Mouse (Mus musculus) lung, embryonic 15.5 days (tissue): ENCODE measurements around the gene 4930451I11Rik. TPM values are rescaled to one million over a fixed set of nuclear protein-coding genes. Genes with fewer than 3 reads are reported as not detected.

Experiments
- ATAC-seq: fragments of 200-750 bp; cut with Nextera tagmentation; 2 replicates; pipeline ENCODE4 v1.8.0; 2017; ENCODE audit warnings: moderate number of reproducible peaks, borderline replicate concordance; ENCODE audit not compliant: low FRiP score, low TSS enrichment; ENCODE audit errors: extremely low read depth
- H3K27ac ChIP-seq: fragments of 300-500 bp; sonication (generic); 2 replicates; pipeline ENCODE4 v1.5.1; 2015; ENCODE audit warnings: moderate library complexity, mild to moderate bottlenecking, inconsistent platforms
- H3K27me3 ChIP-seq: fragments of 300-500 bp; sonication (generic); 2 replicates; pipeline ENCODE4 v1.6.1; 2015; ENCODE audit warnings: inconsistent platforms
- H3K36me3 ChIP-seq: fragments of 300-500 bp; sonication (generic); 2 replicates; pipeline ENCODE4 v1.6.1; 2015; ENCODE audit warnings: inconsistent platforms
- H3K4me1 ChIP-seq: fragments of 300-500 bp; sonication (generic); 2 replicates; pipeline ENCODE4 v1.6.1; 2015; ENCODE audit warnings: inconsistent platforms
- H3K4me2 ChIP-seq: fragments of 300-500 bp; sonication (generic); 2 replicates; pipeline ENCODE4 v1.6.1; 2015; ENCODE audit warnings: inconsistent platforms, mild to moderate bottlenecking, moderate library complexity
- H3K4me3 ChIP-seq: fragments of 300-500 bp; sonication (generic); 2 replicates; pipeline ENCODE4 v1.5.1; 2015; ENCODE audit warnings: mild to moderate bottlenecking, inconsistent platforms
- H3K9ac ChIP-seq: fragments of 300-500 bp; sonication (generic); 2 replicates; pipeline ENCODE4 v1.6.1; 2015; ENCODE audit warnings: inconsistent platforms
- H3K9me3 ChIP-seq: fragments of 300-500 bp; sonication (generic); 2 replicates; pipeline ENCODE4 v1.6.1; 2016; ENCODE audit warnings: inconsistent platforms
- WGBS: fragments of 180-500 bp; shearing (Covaris S2); methylation state at CpG from one replicate; pipeline ENCODE4 v1.1.7; 2015; 5-methylcytosine and 5-hydroxymethylcytosine counted together
- polyA plus RNA-seq: library from polyadenylated mRNA; unstranded; fragments of >200 nt; fragmentation: Nextera tagmentation; extraction: Ambion mirVana; gene quantifications from 2 replicates; pipeline ENCODE4 v1.2.1, GENCODE M21; 2015

4930451I11Rik gene
- polyA plus RNA-seq, 1 experiment from 2014 or later: not detected

DNA sequence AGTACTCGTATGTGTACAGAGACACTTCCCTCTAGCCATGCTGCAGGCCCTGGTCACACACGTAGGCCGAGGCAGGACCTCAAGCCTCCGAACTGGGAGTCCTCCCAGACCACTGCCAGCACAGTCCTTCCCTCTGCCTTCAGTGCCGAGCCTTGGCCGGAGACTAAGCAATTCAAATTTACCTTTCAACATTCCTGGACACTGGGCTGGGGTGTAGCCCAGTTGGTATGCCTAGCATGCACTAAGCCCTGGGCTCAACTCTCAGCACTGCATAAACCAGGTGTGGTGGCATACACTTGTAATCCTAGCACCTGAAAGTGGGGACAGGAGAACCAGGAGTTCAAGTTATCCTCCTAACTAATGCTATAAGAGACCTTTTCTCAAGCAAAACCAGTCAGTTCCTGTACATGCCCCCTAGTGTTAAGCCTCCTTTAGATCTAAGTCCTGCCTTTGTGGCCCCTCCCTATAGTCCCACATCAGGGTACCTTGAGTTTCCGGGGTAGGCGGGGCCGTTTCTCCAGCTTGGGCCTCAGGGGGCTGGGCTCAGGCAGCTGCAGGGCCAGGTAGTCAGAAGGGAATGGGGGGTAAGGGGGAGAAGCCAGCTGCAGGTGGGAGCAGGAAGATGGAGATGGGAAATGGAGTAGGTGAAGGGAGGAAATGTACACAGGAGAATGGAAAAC is 25.4 kb upstream of the 4930451I11Rik start:
- Histone ChIP-seq H3K9ac (no peak overlapping the region), H3K27me3 (no peaks in the 10 kb centered on the region), H3K4me3 (no peak overlapping the region), H3K4me2 (no peak overlapping the region), H3K4me1 (peaks cover 6% of the 10 kb centered on the region), H3K27ac (peak overlapping the region; percentile 20), H3K9me3 (no peaks in the 10 kb centered on the region), H3K36me3 (peaks cover 44% of the 10 kb centered on the region)
- peak; percentile 19; the same call in 1 of the 2 replicates for ATAC-seq
- WGBS: 58% methylated on average over 9 of the region's 9 CpGs

DNA sequence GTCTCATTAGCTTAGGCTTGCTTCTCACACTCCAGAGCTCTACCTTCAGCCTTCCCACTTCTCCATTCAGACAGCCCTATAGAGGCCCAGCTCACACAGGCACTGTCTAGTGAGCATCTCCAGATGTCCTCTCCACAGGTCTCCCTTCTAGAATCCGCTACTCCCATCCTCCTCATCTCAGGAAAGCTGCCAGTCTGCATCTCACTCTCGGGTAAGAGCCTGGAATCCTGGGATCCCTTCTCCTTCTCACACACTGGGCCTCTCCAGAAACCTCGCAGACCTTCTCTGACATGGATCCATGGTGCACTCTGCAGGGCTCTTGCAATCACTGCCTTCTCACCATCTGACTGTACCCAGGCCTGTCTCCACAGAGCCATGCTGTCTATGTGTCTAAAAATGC is 24.2 kb upstream of the 4930451I11Rik start:
- H3K27me3 ChIP-seq: no peaks in the 10 kb centered on the region
- H3K4me3 ChIP-seq: no peak overlapping the region
- no peak overlapping the region for H3K9ac ChIP-seq
- no peak overlapping the region for H3K4me2 ChIP-seq
- H3K4me1 ChIP-seq: peaks cover 1% of the 10 kb centered on the region
- H3K36me3 ChIP-seq: peaks cover 46% of the 10 kb centered on the region
- no peaks in the 10 kb centered on the region for H3K9me3 ChIP-seq
- 77% methylated on average over 3 of the region's 3 CpGs for WGBS
- H3K27ac ChIP-seq: no peak overlapping the region
- ATAC-seq: no peak

DNA sequence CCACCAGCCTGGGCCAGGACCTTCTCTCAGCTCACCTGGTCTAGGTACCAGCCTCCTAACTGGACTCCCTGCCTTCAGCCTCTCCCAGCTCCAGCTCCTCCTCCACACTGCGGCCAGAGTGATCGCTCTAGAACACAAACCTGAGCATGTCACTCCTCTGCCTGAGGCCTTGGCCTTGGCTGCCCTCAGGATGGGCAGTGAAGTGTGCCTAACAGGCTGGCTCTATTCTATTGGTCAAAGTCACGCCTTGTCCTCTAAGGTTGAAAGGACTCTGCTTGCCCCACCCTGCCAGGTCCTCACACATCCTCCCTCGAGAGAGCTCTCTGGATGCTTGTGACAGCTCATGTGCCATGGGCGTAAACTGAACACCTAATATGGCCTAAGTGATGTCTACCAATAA is 22.0 kb upstream of the 4930451I11Rik start:
- no peak overlapping the region for H3K4me2 ChIP-seq
- no peaks in the 10 kb centered on the region for H3K4me1 ChIP-seq
- H3K9me3 ChIP-seq: no peaks in the 10 kb centered on the region
- H3K4me3 ChIP-seq: no peak overlapping the region
- no peak for ATAC-seq
- no peak overlapping the region for H3K27ac ChIP-seq
- 85% methylated on average over 5 of the region's 5 CpGs for WGBS
- H3K36me3 ChIP-seq: peaks cover 34% of the 10 kb centered on the region
- H3K9ac ChIP-seq: no peak overlapping the region
- H3K27me3 ChIP-seq: peaks cover 18% of the 10 kb centered on the region

DNA sequence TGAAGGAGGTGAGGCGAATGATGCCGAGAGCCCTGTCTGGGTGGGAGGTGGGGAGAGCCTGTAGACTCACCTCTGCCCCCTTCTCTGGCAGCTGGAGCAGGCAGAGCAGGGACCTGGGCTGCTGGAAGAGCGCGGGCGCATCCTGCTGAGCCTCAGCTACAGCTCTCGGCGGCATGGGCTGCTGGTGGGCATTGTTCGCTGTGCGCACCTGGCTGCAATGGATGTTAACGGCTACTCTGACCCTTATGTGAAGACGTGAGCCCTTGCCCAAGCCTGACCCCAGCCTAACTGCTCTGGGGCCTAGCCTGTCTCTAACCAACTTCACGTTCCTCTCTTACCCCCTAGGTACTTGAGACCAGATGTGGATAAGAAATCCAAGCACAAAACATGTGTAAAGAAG is 19.8 kb upstream of the 4930451I11Rik start:
- Histone ChIP-seq H3K9me3 (no peaks in the 10 kb centered on the region), H3K9ac (no peak overlapping the region), H3K36me3 (peaks cover 27% of the 10 kb centered on the region), H3K4me1 (peaks cover 12% of the 10 kb centered on the region), H3K27ac (no peak overlapping the region), H3K4me3 (no peak overlapping the region), H3K4me2 (no peak overlapping the region), H3K27me3 (peaks cover 40% of the 10 kb centered on the region)
- ATAC-seq: no peak
- 41% methylated on average over 12 of the region's 12 CpGs for WGBS

- H3K4me2 ChIP-seq: no peak overlapping the region
- peaks cover 22% of the 10 kb centered on the region for H3K36me3 ChIP-seq
- H3K27ac ChIP-seq: no peak overlapping the region
- H3K4me1 ChIP-seq: peaks cover 12% of the 10 kb centered on the region
- no peak overlapping the region for H3K4me3 ChIP-seq
- no peaks in the 10 kb centered on the region for H3K9me3 ChIP-seq
- no peak for ATAC-seq
- 72% methylated on average over 6 of the region's 6 CpGs for WGBS
- no peak overlapping the region for H3K9ac ChIP-seq
- H3K27me3 ChIP-seq: peaks cover 40% of the 10 kb centered on the region
Observed at GRCm38 (mm10) chr7:126850161-126850560, 18.7 kb upstream of the 4930451I11Rik start.

GRCm38 (mm10) chr7:126848794-126849193 is 17.4 kb upstream of the 4930451I11Rik start:
- 16% methylated on average over 10 of the region's 10 CpGs for WGBS
- Histone ChIP-seq H3K36me3 (peaks cover 19% of the 10 kb centered on the region), H3K27me3 (peaks cover 40% of the 10 kb centered on the region), H3K9me3 (no peaks in the 10 kb centered on the region), H3K4me1 (peaks cover 12% of the 10 kb centered on the region), H3K27ac (no peak overlapping the region), H3K9ac (no peak overlapping the region), H3K4me2 (0 out of 2 replicates have a peak overlapping the region, but pooled peaks have one; percentile 96), H3K4me3 (no peak overlapping the region)
- ATAC-seq: no peak

GRCm38 (mm10) chr7:126847421-126848398 is 16.3 kb upstream of the 4930451I11Rik start:
- Histone ChIP-seq H3K27ac (no peak overlapping the region), H3K36me3 (peaks cover 10% of the 10 kb centered on the region), H3K27me3 (peaks cover 40% of the 10 kb centered on the region), H3K4me2 (peak overlapping the region; percentile 96), H3K9ac (peak overlapping the region; percentile 41), H3K4me1 (peaks cover 12% of the 10 kb centered on the region), H3K4me3 (peak overlapping the region; percentile 50), H3K9me3 (no peaks in the 10 kb centered on the region)
- 2% methylated on average over 64 of the region's 74 CpGs for WGBS
- ATAC-seq: peak; percentile 50

DNA sequence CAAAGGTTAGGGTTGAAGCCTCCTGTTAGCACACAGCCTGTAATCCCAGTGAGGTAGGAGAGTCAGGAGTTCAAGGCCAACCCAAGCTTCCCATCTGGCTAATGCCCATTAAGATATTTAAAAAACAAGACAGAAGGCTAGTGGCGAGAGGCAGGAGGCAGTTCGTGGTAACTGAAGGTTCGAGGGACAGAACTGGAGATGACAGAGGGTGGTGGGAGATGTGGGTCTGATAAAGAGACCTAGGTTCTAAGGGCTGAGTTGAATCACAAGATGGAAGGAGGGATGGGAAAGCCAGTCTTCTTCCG is 15.6 kb upstream of the 4930451I11Rik start, which contains the start of gene Doc2a:
TSS of gene Doc2a (plus strand) at position 301 of the 305 bp plus-strand sequence.
- H3K27me3 ChIP-seq: peaks cover 40% of the 10 kb centered on the region
- peak within 1 kb of the TSS; percentile 96 for H3K4me2 ChIP-seq
- peaks cover 4% of the 10 kb centered on the region for H3K36me3 ChIP-seq
- no peaks in the 10 kb centered on the region for H3K9me3 ChIP-seq
- 29% methylated on average over 4 of the region's 4 CpGs for WGBS
- no peak within 1 kb of the TSS for H3K27ac ChIP-seq
- peaks cover 12% of the 10 kb centered on the region for H3K4me1 ChIP-seq
- no peak for ATAC-seq
- peak within 1 kb of the TSS; percentile 50 for H3K4me3 ChIP-seq
- peak within 1 kb of the TSS; percentile 41 for H3K9ac ChIP-seq

- Histone ChIP-seq H3K27ac (no peak overlapping the region), H3K36me3 (no peaks in the 10 kb centered on the region), H3K4me3 (no peak overlapping the region), H3K9me3 (no peaks in the 10 kb centered on the region), H3K27me3 (peaks cover 40% of the 10 kb centered on the region), H3K4me2 (no peak overlapping the region), H3K4me1 (peaks cover 12% of the 10 kb centered on the region), H3K9ac (no peak overlapping the region)
- 89% methylated on average over 2 of the region's 2 CpGs for WGBS
- ATAC-seq: no peak
Observed at GRCm38 (mm10) chr7:126845516-126845915, 14.1 kb upstream of the 4930451I11Rik start.

DNA sequence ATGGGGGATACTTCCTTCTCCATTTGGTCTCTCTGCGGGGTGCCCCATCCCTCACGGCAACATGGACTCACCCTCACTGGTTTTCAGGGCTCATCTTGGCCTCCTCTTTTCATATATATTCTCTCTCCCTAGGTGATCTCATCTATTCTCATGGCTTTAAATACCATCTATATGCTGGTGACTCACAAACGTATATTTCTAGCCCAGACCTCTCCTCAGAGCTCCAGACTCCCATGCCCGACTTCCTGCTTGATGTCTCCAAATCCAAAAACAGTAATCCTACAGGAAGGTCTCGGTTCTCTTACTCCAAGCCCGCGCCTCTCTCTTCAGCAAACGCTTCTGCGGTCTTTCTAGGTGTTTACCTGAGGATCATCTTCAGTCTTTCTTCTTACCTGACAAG is 11.8 kb upstream of the 4930451I11Rik start:
- Histone ChIP-seq H3K4me2 (no peak overlapping the region), H3K4me3 (no peak overlapping the region), H3K9me3 (no peaks in the 10 kb centered on the region), H3K9ac (no peak overlapping the region), H3K4me1 (peaks cover 11% of the 10 kb centered on the region), H3K27ac (no peak overlapping the region), H3K27me3 (peaks cover 20% of the 10 kb centered on the region), H3K36me3 (no peaks in the 10 kb centered on the region)
- WGBS: 73% methylated on average over 9 of the region's 9 CpGs
- ATAC-seq: no peak

GRCm38 (mm10) chr7:126833294-126833693 is 1.9 kb upstream of the 4930451I11Rik start:
- no peak for ATAC-seq
- Histone ChIP-seq H3K9me3 (no peaks in the 10 kb centered on the region), H3K4me2 (no peak overlapping the region), H3K4me1 (peaks cover 4% of the 10 kb centered on the region; the same call in 1 of the 2 replicates), H3K27ac (no peak overlapping the region), H3K4me3 (no peak overlapping the region), H3K27me3 (no peaks in the 10 kb centered on the region), H3K36me3 (no peaks in the 10 kb centered on the region), H3K9ac (no peak overlapping the region)
- WGBS: 88% methylated on average over 1 of the region's 1 CpGs
